Mouse (Mus musculus): ENCODE measurements at regions not wholly inside any gene's neighbourhood (a gene's known extent, or its start where the extent isn't known, plus 50 kb on each side); places are given as distances from the start of the nearest gene placed in this dataset.
A peak's percentile ranks its signal among the peaks of the same experiment; 100 is the strongest.

- DNase-seq: peak; percentile 66 to 69
Measured at GRCm38 (mm10) chr4:114665684-114666083, 155.8 kb upstream of the Gm12830 start.

GRCm38 (mm10) chr4:114666238-114666978 is 155.1 kb upstream of the Gm12830 start:
- no peak for DNase-seq

- no peak for DNase-seq
Measured at GRCm38 (mm10) chr4:114666979-114667328, 154.6 kb upstream of the Gm12830 start.

GRCm38 (mm10) chr4:114672096-114672720 is 149.3 kb upstream of the Gm12830 start:
- no peak for DNase-seq

GRCm38 (mm10) chr4:114676908-114677898 is 144.3 kb upstream of the Gm12830 start:
- DNase-seq: no peak

- no peak for DNase-seq
Measured at GRCm38 (mm10) chr4:114678053-114678941, 143.2 kb upstream of the Gm12830 start.

- DNase-seq: no peak
Measured at GRCm38 (mm10) chr4:114680360-114680759, 141.2 kb upstream of the Gm12830 start.

GRCm38 (mm10) chr4:114682955-114683354 is 138.6 kb upstream of the Gm12830 start:
- DNase-seq: no peak

GRCm38 (mm10) chr4:114683696-114684095 is 137.8 kb upstream of the Gm12830 start:
- DNase-seq: no peak

GRCm38 (mm10) chr4:114684844-114685382 is 136.6 kb upstream of the Gm12830 start:
- no peak for DNase-seq

GRCm38 (mm10) chr4:114685454-114685853 is 136.1 kb upstream of the Gm12830 start:
- DNase-seq: peak; percentile 11 to 19

- no peak for DNase-seq
Measured at GRCm38 (mm10) chr4:114686091-114686490, 135.4 kb upstream of the Gm12830 start.

- DNase-seq: no peak
Measured at GRCm38 (mm10) chr4:114688356-114688972, 133.1 kb upstream of the Gm12830 start.

GRCm38 (mm10) chr4:114688973-114689371 is 132.6 kb upstream of the Gm12830 start:
- DNase-seq: peak; percentile 68 to 69

GRCm38 (mm10) chr4:114705586-114705985 is 115.9 kb upstream of the Gm12830 start:
- no peak for DNase-seq

- DNase-seq: no peak
Measured at GRCm38 (mm10) chr4:114710182-114710909, 111.2 kb upstream of the Gm12830 start.

- no peak for DNase-seq
Measured at GRCm38 (mm10) chr4:114711082-114711481, 110.4 kb upstream of the Gm12830 start.

GRCm38 (mm10) chr4:114712005-114712665 is 109.4 kb upstream of the Gm12830 start:
- no peak for DNase-seq

GRCm38 (mm10) chr4:114712921-114713527 is 108.5 kb upstream of the Gm12830 start:
- no peak for DNase-seq

- no peak for DNase-seq
Measured at GRCm38 (mm10) chr4:114716703-114717102, 104.8 kb upstream of the Gm12830 start.
